Mouse (Mus musculus) heart, postnatal 0 days (tissue): ENCODE measurements around the gene 4930404H24Rik. TPM values are rescaled to one million over a fixed set of nuclear protein-coding genes. Genes with fewer than 3 reads are reported as not detected.
A peak's percentile ranks its signal among the peaks of the same experiment; 100 is the strongest.

Source experiments
- ATAC-seq: fragments of 200-750 bp; cut with Nextera tagmentation; 2 replicates; pipeline ENCODE4 v1.8.0; 2017; ENCODE audit warnings: low read depth, moderate number of reproducible peaks, moderate library complexity; ENCODE audit not compliant: insufficient read depth
- DNase-seq: peaks from one replicate; pipeline ENCODE4 v3.0.0-alpha.2; 2016; ENCODE audit warnings: low spot score
- H3K27ac ChIP-seq: fragments of 300-500 bp; sonication (generic); 2 replicates; pipeline ENCODE4 v1.5.1; 2014; ENCODE audit warnings: low read depth, mild to moderate bottlenecking
- H3K27me3 ChIP-seq: fragments of 300-500 bp; sonication (generic); 2 replicates; pipeline ENCODE4 v1.6.1; 2014; ENCODE audit warnings: low read length, mixed read lengths; ENCODE audit not compliant: control insufficient read depth, insufficient read depth
- H3K36me3 ChIP-seq: fragments of 300-500 bp; sonication (generic); replicated peaks from 2 replicates; pipeline ENCODE4 v1.6.1; 2014; ENCODE audit warnings: low read length, mixed read lengths; ENCODE audit not compliant: control insufficient read depth, insufficient read depth
- H3K4me1 ChIP-seq: fragments of 300-500 bp; sonication (generic); 2 replicates; pipeline ENCODE4 v1.6.1; 2014; ENCODE audit warnings: antibody characterized with exemption; ENCODE audit not compliant: control insufficient read depth, insufficient read depth
- H3K4me2 ChIP-seq: fragments of 300-500 bp; sonication (generic); 2 replicates; pipeline ENCODE4 v1.6.1; 2014; ENCODE audit warnings: low read depth, mild to moderate bottlenecking, low read length, moderate library complexity
- H3K4me3 ChIP-seq: fragments of 300-500 bp; sonication (generic); 2 replicates; pipeline ENCODE4 v1.5.1; 2014; ENCODE audit warnings: low read depth, low read length
- H3K9ac ChIP-seq: fragments of 300-500 bp; sonication (generic); replicated peaks from 2 replicates; pipeline ENCODE4 v1.6.1; 2014; ENCODE audit warnings: low read depth, low read length, mixed read lengths
- H3K9me3 ChIP-seq: fragments of 300-500 bp; sonication (generic); replicated peaks from 2 replicates; pipeline ENCODE4 v1.6.1; 2016; ENCODE audit warnings: low read length; ENCODE audit not compliant: control insufficient read depth
- CTCF ChIP-seq: IDR thresholded peaks from 2 replicates; pipeline ENCODE4 v1.5.1; 2016; ENCODE audit warnings: antibody characterized with exemption, control low read depth, low read depth
- EP300 ChIP-seq: IDR thresholded peaks from 2 replicates; pipeline ENCODE4 v1.6.1; 2016; ENCODE audit warnings: antibody characterized with exemption, low read depth
- WGBS: fragments of 180-500 bp; shearing (Covaris S2); extraction: QIAGEN DNeasy Blood & Tissue Kit; methylation state at CpG from one replicate; pipeline ENCODE4 v1.1.7; 2014; 5-methylcytosine and 5-hydroxymethylcytosine counted together
- polyA plus RNA-seq: library from polyadenylated mRNA; unstranded; fragments of >200 nt; fragmentation: Nextera tagmentation; extraction: Ambion mirVana; gene quantifications from 2 replicates; pipeline ENCODE4 v1.2.1, GENCODE M21; 2015
- total RNA-seq: library from RNA; depleted of rRNA; stranded (reverse); fragments of >200 nt; gene quantifications from 2 replicates; pipeline ENCODE4 v1.2.3, GENCODE M21; 2014; ENCODE audit warnings: low replicate concordance

The 4930404H24Rik gene
- total and polyA plus RNA-seq, 2 experiments from 2014 or later, result 0.45 TPM; not detected in 1

- DNase-seq, result no peak
- Histone ChIP-seq H3K27ac (no peak overlapping the region), H3K27me3 (no peaks in the 10 kb centered on the region), H3K36me3 (no peaks in the 10 kb centered on the region), H3K4me3 (no peak overlapping the region), H3K9ac (no peak overlapping the region), H3K4me2 (no peak overlapping the region), H3K9me3 (no peaks in the 10 kb centered on the region), H3K4me1 (peaks cover 3% of the 10 kb centered on the region; the same call in 1 of the 2 replicates)
- TF ChIP-seq CTCF (no peak), EP300 (no peak)
- WGBS, result 80% methylated on average over 9 of the region's 9 CpGs
- no peak for ATAC-seq
These were observed 27.5 kb downstream of the 4930404H24Rik start for GRCm38 (mm10) chr2:153520057-153520456.

GRCm38 (mm10) chr2:153522270-153522669, 29.7 kb downstream of the 4930404H24Rik start:
- Histone ChIP-seq H3K27me3 (no peaks in the 10 kb centered on the region), H3K9me3 (no peaks in the 10 kb centered on the region), H3K4me1 (peaks cover 14% of the 10 kb centered on the region), H3K4me3 (no peak overlapping the region), H3K36me3 (no peaks in the 10 kb centered on the region), H3K4me2 (no peak overlapping the region), H3K9ac (no peak overlapping the region), H3K27ac (no peak overlapping the region)
- TF ChIP-seq EP300 (no peak), CTCF (no peak)
- ATAC-seq (no peak), DNase-seq (no peak)
- 41% methylated on average over 4 of the region's 4 CpGs for WGBS

- H3K36me3 ChIP-seq, result no peaks in the 10 kb centered on the region
- H3K4me3 ChIP-seq, result no peak overlapping the region
- 37% methylated on average over 9 of the region's 9 CpGs for WGBS
- H3K4me2 ChIP-seq, result no peak overlapping the region
- no peak overlapping the region for H3K27ac ChIP-seq
- H3K9me3 ChIP-seq, result no peaks in the 10 kb centered on the region
- no peak overlapping the region for H3K9ac ChIP-seq
- peaks cover 14% of the 10 kb centered on the region for H3K4me1 ChIP-seq
- TF ChIP-seq EP300 (no peak), CTCF (no peak)
- DNase-seq (no peak), ATAC-seq (no peak)
- H3K27me3 ChIP-seq, result no peaks in the 10 kb centered on the region
These were observed 30.6 kb downstream of the 4930404H24Rik start for GRCm38 (mm10) chr2:153523143-153523542.

- TF ChIP-seq CTCF (no peak), EP300 (no peak)
- Histone ChIP-seq H3K4me3 (no peak overlapping the region), H3K4me1 (peaks cover 14% of the 10 kb centered on the region), H3K27ac (no peak overlapping the region), H3K4me2 (no peak overlapping the region), H3K27me3 (no peaks in the 10 kb centered on the region), H3K9me3 (no peaks in the 10 kb centered on the region), H3K36me3 (no peaks in the 10 kb centered on the region), H3K9ac (no peak overlapping the region)
- WGBS, result 86% methylated on average over 12 of the region's 12 CpGs
- DNase-seq (no peak), ATAC-seq (no peak)
These were observed 31.1 kb downstream of the 4930404H24Rik start for GRCm38 (mm10) chr2:153523656-153524055.

- WGBS, result 74% methylated on average over 2 of the region's 2 CpGs
- Histone ChIP-seq H3K4me1 (peaks cover 14% of the 10 kb centered on the region), H3K9ac (no peak overlapping the region), H3K4me2 (no peak overlapping the region), H3K27ac (no peak overlapping the region), H3K36me3 (no peaks in the 10 kb centered on the region), H3K9me3 (no peaks in the 10 kb centered on the region), H3K4me3 (no peak overlapping the region), H3K27me3 (no peaks in the 10 kb centered on the region)
- no peak for TF ChIP-seq CTCF
- no peak for TF ChIP-seq EP300
- ATAC-seq (no peak), DNase-seq (no peak)
These were observed 32.1 kb downstream of the 4930404H24Rik start for GRCm38 (mm10) chr2:153524727-153525126.

- Histone ChIP-seq H3K9me3 (no peaks in the 10 kb centered on the region), H3K9ac (0 out of 2 replicates have a peak overlapping the region, but pooled peaks have one; percentile 12), H3K4me3 (no peak overlapping the region), H3K36me3 (no peaks in the 10 kb centered on the region), H3K27ac (no peak overlapping the region), H3K27me3 (0 out of 2 replicates have a peak, but pooled peaks cover 8% of the 10 kb centered on the region), H3K4me1 (peaks cover 17% of the 10 kb centered on the region), H3K4me2 (no peak overlapping the region)
- WGBS, result 19% methylated on average over 9 of the region's 10 CpGs
- DNase-seq (no peak), ATAC-seq (no peak)
- TF ChIP-seq CTCF, result no peak
- TF ChIP-seq EP300, result no peak
These were observed 33.3 kb downstream of the 4930404H24Rik start for GRCm38 (mm10) chr2:153525906-153526311.
